Comparison of ENCODE assay signal across 21 mouse cellular contexts in the genomic region with DNA sequence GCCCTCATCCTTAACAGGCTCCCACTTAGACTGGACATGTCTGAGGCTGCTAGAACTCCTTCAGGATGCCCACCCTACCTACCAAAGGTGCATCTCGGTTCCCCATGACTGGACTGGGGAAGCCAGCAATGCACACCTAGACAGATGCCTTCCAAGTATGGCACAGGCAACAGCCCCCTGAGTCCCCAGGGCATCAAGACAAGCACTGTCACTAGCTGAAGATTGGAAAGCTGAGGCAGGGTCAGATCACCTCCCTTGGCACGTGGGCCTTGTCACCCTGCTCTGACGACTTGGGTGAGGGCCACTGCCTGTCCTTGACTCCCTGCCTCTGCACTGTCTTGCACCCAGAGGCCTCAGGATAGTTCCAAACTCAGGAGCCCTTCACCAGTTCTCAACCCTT. TPM values are rescaled to one million over a fixed set of nuclear protein-coding genes. Genes with fewer than 3 reads are reported as not detected.
"Had no signal": no experiment of that assay in that cellular context is flagged by ENCODE, and none has a peak within 500 bp of the region (broad histone marks: within the 10 kb centered on the region; RNA-seq: fewer than 3 reads in every experiment).

No protein-coding gene starts in this region.

- ATAC-seq: midbrain, embryonic 16.5 days had no signal

- H3K4me1 ChIP-seq: midbrain, embryonic 10.5 days; midbrain, embryonic 12.5 days; neural tube, embryonic 13.5 days; neural tube, embryonic 15.5 days had no signal

- H3K9ac ChIP-seq: lung, embryonic 14.5 days; midbrain, embryonic 12.5 days; neural tube, embryonic 13.5 days; neural tube, embryonic 15.5 days had no signal

- H3K4me3 ChIP-seq: midbrain, embryonic 10.5 days; midbrain, embryonic 12.5 days; myocyte; neural tube, embryonic 13.5 days; neural tube, embryonic 15.5 days had no signal

- H3K36me3 ChIP-seq: neural tube, embryonic 15.5 days had no signal

- DNase-seq: lung, adult 18-20 months; lung, embryonic 14.5 days; lung, postnatal 10 days; midbrain, embryonic 14.5 days; retina, postnatal 1 day; right cerebral cortex, adult 18-20 months; right cerebral cortex, postnatal 25 days; right cerebral cortex, postnatal 4 days; spleen, adult 18-20 months; thymus, adult 18-20 months; thymus, postnatal 14 days; thymus, postnatal 36 days had no signal

- H3K27me3 ChIP-seq: midbrain, embryonic 12.5 days; neural tube, embryonic 13.5 days; neural tube, embryonic 15.5 days had no signal

- H3K9me3 ChIP-seq: midbrain, embryonic 10.5 days; midbrain, embryonic 12.5 days; neural tube, embryonic 13.5 days; neural tube, embryonic 15.5 days had no signal

- H3K27ac ChIP-seq: midbrain, embryonic 10.5 days; midbrain, embryonic 12.5 days; neural tube, embryonic 13.5 days; neural tube, embryonic 15.5 days had no signal

- H3K4me2 ChIP-seq: lung, embryonic 14.5 days; midbrain, embryonic 12.5 days; neural tube, embryonic 13.5 days; neural tube, embryonic 15.5 days had no signal

RNA-seq across cellular contexts. Expression of a gene that starts 33.8 kb away (rescaled TPM):
- polyA plus RNA-seq: liver, embryonic 16.5 days; neural tube, embryonic 11.5 days; thymus, postnatal 0 days had no signal
